Mouse (Mus musculus) adrenal gland, postnatal 4 days (tissue): ENCODE results near the gene Mff. TPM values are rescaled to one million over a fixed set of nuclear protein-coding genes. Genes with fewer than 3 reads are reported as not detected.

Source experiments
- DNase-seq, 2 experiments: peaks; one replicate each; pipeline ENCODE4 v3.0.0; 2021 to 2022; ENCODE audit warnings: low spot score in 2 of 2, mixed read lengths in 2 of 2
- long read RNA-seq, 2 experiments: library from polyadenylated mRNA; stranded (forward); transcript quantifications; one replicate each; pipeline ENCODE4 v2.0.0; 2021
- total RNA-seq, 2 experiments: library from RNA; stranded (reverse); gene quantifications; 2 replicates each; pipeline ENCODE4 v1.2.3; 2021

The Mff gene
- 100 to 1,000 TPM; 162 to 165 TPM for total RNA-seq
- long read RNA-seq, experiment 1, transcript Mff-208 (8 exons, 1,645 nt), result major isoform, 12 of 105 reads
- long read RNA-seq, experiment 1, transcript Mff-202 (9 exons, 1,894 nt), result major isoform, 12 of 105 reads
- long read RNA-seq, experiment 1, partial matches to known transcripts, result 0 of 105 reads
- long read RNA-seq, experiment 1, other reads (novel, unspliced or antisense), result 78 of 105 reads
- long read RNA-seq, experiment 2, transcript Mff-202 (9 exons, 1,894 nt), result minor isoform, 23 of 157 reads
- long read RNA-seq, experiment 2, transcript Mff-201 (8 exons, 1,706 nt), result minor isoform, 9 of 157 reads
- long read RNA-seq, experiment 2, transcript Mff-208 (8 exons, 1,645 nt), result major isoform, 24 of 157 reads
- long read RNA-seq, experiment 2, partial matches to known transcripts, result 0 of 157 reads
- long read RNA-seq, experiment 2, other reads (novel, unspliced or antisense), result 100 of 157 reads

GRCm38 (mm10) chr1:82724339-82725025, at the start of gene Mff:
Gene Mff (plus strand): TSS chr1:82724890.
- peak; percentile 78 to 85 for DNase-seq

GRCm38 (mm10) chr1:82686328-82686727, 38.4 kb upstream of the Mff start:
- DNase-seq, result no peak

GRCm38 (mm10) chr1:82686866-82687265, 37.8 kb upstream of the Mff start:
- DNase-seq, result no peak

- no peak for DNase-seq
Measured at GRCm38 (mm10) chr1:82687931-82688330, 36.8 kb upstream of the Mff start.

GRCm38 (mm10) chr1:82695915-82696314, 28.8 kb upstream of the Mff start:
- DNase-seq, result no peak

- no peak for DNase-seq
Measured at GRCm38 (mm10) chr1:82717816-82718512, 6.7 kb upstream of the Mff start.

GRCm38 (mm10) chr1:82725026-82725874, 560 bp downstream of the Mff start:
- DNase-seq, result peak in 1 of 2 experiments; percentile 3

GRCm38 (mm10) chr1:82725875-82726185, 1.1 kb downstream of the Mff start:
- no peak for DNase-seq

GRCm38 (mm10) chr1:82726482-82726881, 1.8 kb downstream of the Mff start:
- DNase-seq, result no peak

GRCm38 (mm10) chr1:82733357-82733756, 8.7 kb downstream of the Mff start:
- DNase-seq, result no peak

GRCm38 (mm10) chr1:82738066-82738465, 13.4 kb downstream of the Mff start:
- DNase-seq, result no peak

- no peak for DNase-seq
Measured at GRCm38 (mm10) chr1:82741539-82741938, 16.8 kb downstream of the Mff start.

GRCm38 (mm10) chr1:82743962-82744361, 19.3 kb downstream of the Mff start:
- no peak for DNase-seq

- DNase-seq, result no peak
Measured at GRCm38 (mm10) chr1:82746408-82746807, 21.7 kb downstream of the Mff start.

GRCm38 (mm10) chr1:82747714-82748452, 23.2 kb downstream of the Mff start:
- DNase-seq, result no peak

GRCm38 (mm10) chr1:82759520-82759919, 34.8 kb downstream of the Mff start:
- DNase-seq, result no peak

- DNase-seq, result no peak
Measured at GRCm38 (mm10) chr1:82761454-82762169, 36.9 kb downstream of the Mff start.

GRCm38 (mm10) chr1:82762274-82762673, 37.6 kb downstream of the Mff start:
- no peak for DNase-seq

- no peak for DNase-seq
Measured at GRCm38 (mm10) chr1:82766227-82766626, 41.5 kb downstream of the Mff start.

- no peak for DNase-seq
Measured at GRCm38 (mm10) chr1:82766641-82767040, 42.0 kb downstream of the Mff start.
